Mouse (Mus musculus) kidney, adult 2 months (tissue): ENCODE results near the gene Slc9b2.

Experiments used
- CTCF ChIP-seq: fragments of 200-500 bp; conservative IDR thresholded peaks from 2 replicates; pipeline ENCODE4 v1.5.1; 2011; ENCODE audit warnings: low read depth, mild to moderate bottlenecking, control low read depth, low read length, moderate library complexity, mixed read lengths; ENCODE audit not compliant: insufficient read depth, insufficient read length
- POLR2A ChIP-seq: fragments of 200-500 bp; IDR thresholded peaks from one replicate; pipeline ENCODE4 v1.6.1; 2011; ENCODE audit warnings: low read depth, low read length, control low read depth

DNA sequence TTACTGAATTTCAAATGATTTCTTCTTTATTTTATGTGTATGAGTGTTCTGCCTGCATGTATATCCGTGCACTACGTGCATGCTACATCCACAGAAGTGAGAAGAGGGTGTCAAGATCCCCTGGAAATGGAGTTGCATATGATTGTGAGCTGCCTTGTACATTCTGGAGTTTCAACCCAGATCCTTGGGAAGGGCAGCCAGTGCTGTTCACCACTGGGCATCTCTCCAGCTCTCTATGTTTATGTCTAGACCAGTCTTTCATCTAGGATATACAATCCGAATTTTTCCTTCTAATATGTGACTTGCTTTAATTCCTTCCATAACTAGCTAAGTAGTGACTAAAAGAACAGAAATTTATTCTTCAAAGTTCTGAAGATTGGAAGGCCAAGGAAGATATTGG lies 68.3 kb downstream of the Slc9b2 start:
- no peak for TF ChIP-seq CTCF
- no peak for TF ChIP-seq POLR2A
